Mouse (Mus musculus): ENCODE measurements around the gene Wdr93. TPM values are rescaled to one million over a fixed set of nuclear protein-coding genes. Genes with fewer than 3 reads are reported as not detected.
A peak's percentile ranks its signal among the peaks of the same experiment; 100 is the strongest.

The Wdr93 gene
- total and polyA plus RNA-seq, 2 experiments from 2014 or later, result 0.81 to 0.86 TPM

DNA sequence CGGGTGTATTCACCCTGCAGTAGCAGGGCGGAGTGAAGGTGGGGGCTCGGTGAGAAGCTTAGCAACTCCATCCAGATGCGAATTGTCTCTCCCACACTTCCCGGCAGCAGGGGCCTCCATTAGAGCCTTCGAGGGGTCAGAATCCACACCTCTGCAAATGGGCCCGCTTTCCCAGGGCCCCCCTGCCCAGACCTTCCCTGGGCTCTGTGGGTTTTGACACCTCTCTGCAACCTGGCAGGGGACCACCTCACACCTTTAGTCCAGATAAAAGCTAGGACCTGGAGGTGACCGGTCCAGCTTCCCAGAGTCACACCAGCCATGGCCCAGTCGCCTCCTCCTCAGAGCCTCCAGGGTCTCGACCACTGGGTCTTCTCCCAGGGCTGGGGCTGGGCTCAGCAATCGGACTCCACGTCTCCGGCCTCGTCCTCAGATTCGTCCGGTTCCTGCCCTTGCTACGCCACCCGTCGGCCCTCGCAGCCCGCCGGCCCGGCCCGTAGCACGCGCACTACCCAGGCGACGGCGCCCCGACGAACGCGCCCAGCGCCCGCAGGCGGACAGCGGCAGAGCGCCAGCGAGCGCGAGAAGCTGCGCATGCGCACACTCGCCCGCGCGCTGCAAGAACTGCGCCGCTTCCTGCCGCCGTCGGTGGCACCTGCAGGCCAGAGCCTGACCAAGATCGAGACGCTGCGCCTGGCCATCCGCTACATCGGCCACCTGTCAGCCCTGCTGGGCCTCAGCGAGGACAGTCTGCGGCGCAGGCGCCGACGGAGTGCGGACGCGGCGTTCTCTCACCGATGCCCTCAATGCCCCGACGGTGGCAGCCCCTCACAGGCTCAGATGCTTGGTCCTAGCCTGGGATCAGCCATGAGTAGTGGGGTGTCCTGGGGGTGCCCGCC is 67.9 kb downstream of the Wdr93 start, which contains the start of gene Mesp2:
Gene Mesp2, plus strand, starts transcription at position 117 of the 896 bp plus-strand sequence.
- H3K9ac ChIP-seq, result peak within 1 kb of the TSS; percentile 57
- no peak within 1 kb of the TSS for H3K27ac ChIP-seq (ENCODE audit: low read depth, low read length)
- WGBS, result 21% methylated on average over 71 of the region's 71 CpGs
- peak within 1 kb of the TSS; percentile 54 for H3K4me2 ChIP-seq (ENCODE audit: low read depth)
- no peaks in the 10 kb centered on the region for H3K27me3 ChIP-seq (ENCODE audit: insufficient read depth, low read length)
- ATAC-seq, result peak; percentile 83
- H3K4me3 ChIP-seq (ENCODE audit: low read depth, low read length), result peak within 1 kb of the TSS; percentile 38
- H3K9me3 ChIP-seq (ENCODE audit: low read length), result no peaks in the 10 kb centered on the region
- TF ChIP-seq CTCF (IDR thresholded peaks at IDR 0.05; ENCODE audit: low read depth), result peak; percentile 36
- H3K4me1 ChIP-seq (ENCODE audit: insufficient read depth), result no peaks in the 10 kb centered on the region; the same call in 1 of the 2 replicates
- DNase-seq, result peak; percentile 90
- no peaks in the 10 kb centered on the region for H3K36me3 ChIP-seq (ENCODE audit: insufficient read depth)

DNA sequence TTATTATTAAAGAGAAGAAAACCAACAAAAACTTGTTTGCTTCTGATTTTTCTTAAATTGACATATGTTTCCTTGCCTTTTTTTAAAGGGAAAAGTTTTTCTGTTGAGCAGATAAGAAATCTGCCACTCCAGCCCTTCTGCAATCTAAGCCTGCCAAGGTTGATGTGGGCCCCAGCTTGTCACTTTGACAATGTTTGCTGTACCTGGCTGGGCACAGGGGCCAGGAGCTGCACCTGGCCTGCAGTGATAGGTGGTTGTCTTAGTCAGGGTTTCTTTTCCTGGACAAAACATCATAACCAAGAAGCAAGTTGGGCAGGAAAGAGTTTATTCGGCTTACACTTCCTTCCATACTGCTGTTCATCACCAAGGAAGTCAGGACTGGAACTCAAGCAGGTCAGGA is 70.4 kb downstream of the Wdr93 start:
- no peaks in the 10 kb centered on the region for H3K36me3 ChIP-seq (ENCODE audit: insufficient read depth)
- no peak overlapping the region for H3K4me2 ChIP-seq (ENCODE audit: low read depth)
- no peak for TF ChIP-seq CTCF (IDR thresholded peaks at IDR 0.05; ENCODE audit: low read depth)
- no peaks in the 10 kb centered on the region for H3K27me3 ChIP-seq (ENCODE audit: insufficient read depth, low read length)
- ATAC-seq (no peak), DNase-seq (no peak)
- WGBS, result 90% methylated on average over 1 of the region's 1 CpGs
- no peaks in the 10 kb centered on the region for H3K9me3 ChIP-seq (ENCODE audit: low read length)
- no peaks in the 10 kb centered on the region; the same call in 1 of the 2 replicates for H3K4me1 ChIP-seq (ENCODE audit: insufficient read depth)
- H3K27ac ChIP-seq (ENCODE audit: low read depth, low read length), result no peak overlapping the region
- no peak overlapping the region for H3K4me3 ChIP-seq (ENCODE audit: low read depth, low read length)
- H3K9ac ChIP-seq, result no peak overlapping the region

DNA sequence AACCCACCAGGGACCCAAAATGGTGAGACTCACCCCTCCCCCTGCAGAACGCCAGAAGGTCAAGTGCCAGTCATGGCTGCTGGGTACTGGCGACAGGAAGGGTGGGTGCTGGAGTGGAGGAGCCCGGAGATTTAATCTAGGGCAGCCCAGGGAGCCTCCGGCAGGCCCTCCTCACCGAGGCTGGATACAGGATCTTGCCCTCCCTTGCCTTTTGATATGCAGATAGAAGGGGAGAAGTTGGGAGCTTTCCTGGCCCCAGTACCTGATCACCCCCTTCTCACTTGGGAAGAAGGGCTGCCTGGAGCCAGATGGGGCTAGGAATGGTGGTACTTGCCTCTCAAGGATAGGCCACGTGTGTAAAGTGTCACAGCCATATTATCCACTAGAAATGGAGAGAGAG is 75.4 kb downstream of the Wdr93 start:
- WGBS, result 5% methylated on average over 6 of the region's 6 CpGs
- ATAC-seq (no peak), DNase-seq (no peak)
- Histone ChIP-seq H3K9ac (no peak overlapping the region), H3K27me3 (ENCODE audit: insufficient read depth, low read length) (no peaks in the 10 kb centered on the region), H3K4me2 (ENCODE audit: low read depth) (no peak overlapping the region), H3K36me3 (ENCODE audit: insufficient read depth) (no peaks in the 10 kb centered on the region), H3K9me3 (ENCODE audit: low read length) (no peaks in the 10 kb centered on the region), H3K4me1 (ENCODE audit: insufficient read depth) (no peaks in the 10 kb centered on the region), H3K4me3 (ENCODE audit: low read depth, low read length) (no peak overlapping the region), H3K27ac (ENCODE audit: low read depth, low read length) (no peak overlapping the region)
- no peak for TF ChIP-seq CTCF (IDR thresholded peaks at IDR 0.05; ENCODE audit: low read depth)

DNA sequence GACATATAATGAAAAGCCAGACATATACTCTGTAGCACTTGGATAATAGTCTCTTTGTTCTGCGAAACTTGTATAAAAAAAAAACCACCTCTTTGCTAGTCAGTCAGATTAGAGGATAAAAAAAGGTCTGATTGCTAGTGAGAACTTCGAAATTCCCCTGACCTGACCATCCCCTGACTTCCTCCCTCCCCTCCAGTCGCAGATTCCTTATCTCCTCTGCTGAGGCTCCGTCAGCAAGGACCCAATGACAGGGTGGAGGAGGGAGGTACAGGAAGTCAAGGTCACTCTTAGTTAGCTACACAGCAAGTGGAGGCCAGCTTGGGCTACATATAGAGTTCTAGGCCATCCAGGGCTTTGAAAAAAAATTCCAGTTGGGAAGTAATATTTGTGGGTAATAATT is 76.6 kb downstream of the Wdr93 start:
- Histone ChIP-seq H3K27ac (ENCODE audit: low read depth, low read length) (no peak overlapping the region), H3K27me3 (ENCODE audit: insufficient read depth, low read length) (no peaks in the 10 kb centered on the region), H3K4me3 (ENCODE audit: low read depth, low read length) (no peak overlapping the region), H3K36me3 (ENCODE audit: insufficient read depth) (no peaks in the 10 kb centered on the region), H3K4me2 (ENCODE audit: low read depth) (no peak overlapping the region), H3K9me3 (ENCODE audit: low read length) (no peaks in the 10 kb centered on the region), H3K9ac (no peak overlapping the region), H3K4me1 (ENCODE audit: insufficient read depth) (no peaks in the 10 kb centered on the region)
- WGBS, result 58% methylated on average over 4 of the region's 4 CpGs
- no peak for ATAC-seq
- no peak for DNase-seq
- TF ChIP-seq CTCF (IDR thresholded peaks at IDR 0.05; ENCODE audit: low read depth), result no peak

DNA sequence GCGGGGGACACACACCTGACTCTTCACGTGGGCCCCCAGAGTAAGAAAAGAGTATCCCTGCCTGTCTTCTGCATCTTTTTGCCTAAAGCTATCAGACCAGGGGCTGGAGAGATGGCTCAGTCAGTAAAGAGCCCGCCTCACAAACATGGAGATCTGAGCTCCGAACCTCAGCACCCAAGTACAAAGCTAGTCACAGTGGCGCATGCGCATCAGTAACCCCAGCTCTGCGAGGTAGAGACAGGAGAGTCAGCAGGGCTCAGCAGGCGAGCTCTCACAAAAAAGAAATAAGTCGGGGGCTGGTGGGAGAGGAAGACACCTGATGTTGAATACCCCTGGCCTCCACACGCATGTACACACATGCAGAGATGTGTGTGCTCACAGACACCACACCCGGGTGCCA is 77.0 kb downstream of the Wdr93 start:
- no peaks in the 10 kb centered on the region for H3K36me3 ChIP-seq (ENCODE audit: insufficient read depth)

DNA sequence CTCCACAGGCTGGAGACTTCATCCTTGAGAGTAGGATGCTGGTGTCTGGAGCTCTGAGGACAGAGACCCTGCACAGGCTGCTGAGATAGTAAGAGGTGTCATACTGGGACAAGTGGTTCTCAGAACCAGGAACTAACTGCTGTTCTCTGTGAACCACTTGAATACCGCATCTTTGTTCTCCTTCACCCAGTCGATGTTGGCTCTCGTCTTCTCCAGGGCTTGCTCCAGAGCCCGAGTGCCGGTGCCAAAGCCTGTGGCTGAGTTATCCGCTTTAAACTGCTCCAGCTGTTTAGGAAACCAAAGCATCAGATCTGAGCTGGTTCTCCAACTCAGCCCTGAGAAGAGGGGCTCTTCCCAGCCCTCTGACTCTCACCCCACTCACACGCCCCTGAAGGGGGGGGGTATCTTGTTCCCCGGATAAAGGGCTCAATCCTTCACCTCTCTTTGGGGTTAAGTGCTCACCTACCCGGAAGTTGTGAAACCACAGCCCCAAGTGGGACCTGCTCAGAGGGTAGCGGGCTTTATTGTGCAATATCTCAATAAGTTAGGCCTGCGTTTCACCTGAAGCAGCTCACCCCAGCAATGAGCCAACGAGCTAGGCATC is 79.2 kb downstream of the Wdr93 start:
- Histone ChIP-seq H3K27me3 (ENCODE audit: insufficient read depth, low read length) (no peaks in the 10 kb centered on the region), H3K4me2 (ENCODE audit: low read depth) (no peak overlapping the region), H3K4me3 (ENCODE audit: low read depth, low read length) (no peak overlapping the region), H3K27ac (ENCODE audit: low read depth, low read length) (no peak overlapping the region), H3K4me1 (ENCODE audit: insufficient read depth) (no peaks in the 10 kb centered on the region), H3K36me3 (ENCODE audit: insufficient read depth) (no peaks in the 10 kb centered on the region), H3K9ac (no peak overlapping the region), H3K9me3 (ENCODE audit: low read length) (no peaks in the 10 kb centered on the region)
- ATAC-seq (no peak), DNase-seq (no peak)
- TF ChIP-seq CTCF (IDR thresholded peaks at IDR 0.05; ENCODE audit: low read depth), result no peak
- 77% methylated on average over 12 of the region's 12 CpGs for WGBS

More for the DNA sequence above, 77.0 kb downstream of the Wdr93 start:
- H3K4me2 ChIP-seq (ENCODE audit: low read depth), result no peak overlapping the region
- no peaks in the 10 kb centered on the region for H3K9me3 ChIP-seq (ENCODE audit: low read length)
- H3K27me3 ChIP-seq (ENCODE audit: insufficient read depth, low read length), result no peaks in the 10 kb centered on the region
- no peak overlapping the region for H3K9ac ChIP-seq
- H3K4me3 ChIP-seq (ENCODE audit: low read depth, low read length), result no peak overlapping the region
- H3K27ac ChIP-seq (ENCODE audit: low read depth, low read length), result no peak overlapping the region
- DNase-seq (no peak), ATAC-seq (no peak)
- TF ChIP-seq CTCF (IDR thresholded peaks at IDR 0.05; ENCODE audit: low read depth), result no peak
- no peaks in the 10 kb centered on the region for H3K4me1 ChIP-seq (ENCODE audit: insufficient read depth)
- WGBS, result 48% methylated on average over 11 of the region's 11 CpGs

DNA sequence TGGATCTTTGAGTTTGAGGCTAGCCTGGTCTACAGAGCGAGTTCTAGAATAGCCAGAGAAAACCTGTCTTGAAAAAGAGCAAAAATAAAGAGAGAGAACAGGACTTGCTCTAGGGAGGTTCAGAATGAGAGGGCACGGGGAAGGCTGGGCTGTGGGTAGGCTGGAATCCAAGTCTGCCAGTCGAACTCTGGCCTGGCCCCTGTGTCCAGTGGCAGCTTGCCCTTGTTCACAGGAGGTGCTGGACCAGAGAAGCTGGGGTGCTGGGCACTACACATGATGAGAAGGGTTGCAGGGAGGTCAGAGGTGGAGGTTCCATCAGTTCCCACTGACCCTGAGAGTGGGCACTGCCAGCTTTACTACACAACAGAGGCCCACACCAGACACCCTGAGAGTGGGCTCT is 85.4 kb downstream of the Wdr93 start:
- H3K9ac ChIP-seq, result no peak overlapping the region
- WGBS, result 74% methylated on average over 3 of the region's 3 CpGs
- no peak overlapping the region for H3K27ac ChIP-seq (ENCODE audit: low read depth, low read length)
- H3K4me3 ChIP-seq (ENCODE audit: low read depth, low read length), result no peak overlapping the region
- TF ChIP-seq CTCF (IDR thresholded peaks at IDR 0.05; ENCODE audit: low read depth), result no peak
- no peak for ATAC-seq
- H3K36me3 ChIP-seq (ENCODE audit: insufficient read depth), result no peaks in the 10 kb centered on the region
- no peak overlapping the region for H3K4me2 ChIP-seq (ENCODE audit: low read depth)
- no peaks in the 10 kb centered on the region for H3K27me3 ChIP-seq (ENCODE audit: insufficient read depth, low read length)
- H3K9me3 ChIP-seq (ENCODE audit: low read length), result no peaks in the 10 kb centered on the region
- no peaks in the 10 kb centered on the region for H3K4me1 ChIP-seq (ENCODE audit: insufficient read depth)
- DNase-seq, result no peak

All from forebrain, postnatal 0 days (tissue).